Mouse (Mus musculus) layer of hippocampus, adult 9-11 months (tissue): ENCODE results near the gene Herc2.

ENCODE experiments used
- DNase-seq: peaks from one replicate; pipeline ENCODE4 v3.0.0; 2022

The Herc2 gene

GRCm38 (mm10) chr7:56071724-56072123 is 21.7 kb downstream of the Herc2 start:
- peak; percentile 72 for DNase-seq

GRCm38 (mm10) chr7:56083034-56083433 is 33.0 kb downstream of the Herc2 start:
- DNase-seq, result no peak

- no peak for DNase-seq
Observed at GRCm38 (mm10) chr7:56089097-56089496, 39.1 kb downstream of the Herc2 start.

GRCm38 (mm10) chr7:56091445-56091844 is 41.4 kb downstream of the Herc2 start:
- DNase-seq, result no peak

- DNase-seq, result no peak
Observed at GRCm38 (mm10) chr7:56102293-56102847, 52.4 kb downstream of the Herc2 start.

- no peak for DNase-seq
Observed at GRCm38 (mm10) chr7:56112999-56113398, 63.0 kb downstream of the Herc2 start.

- no peak for DNase-seq
Observed at GRCm38 (mm10) chr7:56114148-56114547, 64.2 kb downstream of the Herc2 start.

GRCm38 (mm10) chr7:56120968-56121367 is 71.0 kb downstream of the Herc2 start:
- DNase-seq, result peak; percentile 77

GRCm38 (mm10) chr7:56121425-56121824 is 71.4 kb downstream of the Herc2 start:
- peak; percentile 37 for DNase-seq

- no peak for DNase-seq
Observed at GRCm38 (mm10) chr7:56128080-56128479, 78.1 kb downstream of the Herc2 start.

- no peak for DNase-seq
Observed at GRCm38 (mm10) chr7:56129577-56129976, 79.6 kb downstream of the Herc2 start.

GRCm38 (mm10) chr7:56131548-56131947 is 81.6 kb downstream of the Herc2 start:
- DNase-seq, result peak; percentile 54

GRCm38 (mm10) chr7:56138706-56139105 is 88.7 kb downstream of the Herc2 start:
- DNase-seq, result no peak

GRCm38 (mm10) chr7:56146424-56146823 is 96.4 kb downstream of the Herc2 start:
- no peak for DNase-seq

- DNase-seq, result no peak
Observed at GRCm38 (mm10) chr7:56148925-56149324, 98.9 kb downstream of the Herc2 start.

GRCm38 (mm10) chr7:56151885-56152676 is 102.1 kb downstream of the Herc2 start:
- DNase-seq, result no peak

- no peak for DNase-seq
Observed at GRCm38 (mm10) chr7:56153161-56153560, 103.2 kb downstream of the Herc2 start.

GRCm38 (mm10) chr7:56153625-56154024 is 103.6 kb downstream of the Herc2 start:
- DNase-seq, result no peak

GRCm38 (mm10) chr7:56163316-56163715 is 113.3 kb downstream of the Herc2 start:
- DNase-seq, result no peak

GRCm38 (mm10) chr7:56168713-56169112 is 118.7 kb downstream of the Herc2 start:
- no peak for DNase-seq

GRCm38 (mm10) chr7:56177371-56177770 is 127.4 kb downstream of the Herc2 start:
- no peak for DNase-seq

- DNase-seq, result no peak
Observed at GRCm38 (mm10) chr7:56191041-56191440, 141.0 kb downstream of the Herc2 start.

GRCm38 (mm10) chr7:56191661-56192060 is 141.7 kb downstream of the Herc2 start:
- DNase-seq, result no peak

- DNase-seq, result no peak
Observed at GRCm38 (mm10) chr7:56201483-56202218, 151.7 kb downstream of the Herc2 start.
